Mouse (Mus musculus) right cerebral cortex, adult 18-20 months (tissue): ENCODE measurements around the gene Fign.
A peak's percentile ranks its signal among the peaks of the same experiment; 100 is the strongest.

Experiments used
- DNase-seq: peaks from one replicate; pipeline ENCODE4 v3.0.0; 2022; ENCODE audit warnings: mixed read lengths

The Fign gene

GRCm38 (mm10) chr2:64097937-64098617 lies at the start of gene Fign:
TSS of gene Fign (minus strand) at chr2:64098038.
- peak; percentile 79 for DNase-seq

- no peak for DNase-seq
Measured at GRCm38 (mm10) chr2:64133597-64133996, 35.8 kb upstream of the Fign start.

GRCm38 (mm10) chr2:64120495-64120894 lies 22.7 kb upstream of the Fign start:
- no peak for DNase-seq

GRCm38 (mm10) chr2:64116613-64117012 lies 18.8 kb upstream of the Fign start:
- no peak for DNase-seq

- DNase-seq, result no peak
Measured at GRCm38 (mm10) chr2:64111133-64111532, 13.3 kb upstream of the Fign start.

GRCm38 (mm10) chr2:64109860-64110259 lies 12.0 kb upstream of the Fign start:
- no peak for DNase-seq

- DNase-seq, result no peak
Measured at GRCm38 (mm10) chr2:64108040-64108439, 10.2 kb upstream of the Fign start.

- DNase-seq, result no peak
Measured at GRCm38 (mm10) chr2:64098618-64099320, 931 bp upstream of the Fign start.

- DNase-seq, result no peak
Measured at GRCm38 (mm10) chr2:64096721-64097411, 972 bp downstream of the Fign start.

- no peak for DNase-seq
Measured at GRCm38 (mm10) chr2:64096176-64096575, 1.7 kb downstream of the Fign start.

GRCm38 (mm10) chr2:64095561-64095960 lies 2.3 kb downstream of the Fign start:
- no peak for DNase-seq

- no peak for DNase-seq
Measured at GRCm38 (mm10) chr2:64093087-64093486, 4.8 kb downstream of the Fign start.

GRCm38 (mm10) chr2:64083853-64084427 lies 13.9 kb downstream of the Fign start:
- DNase-seq, result no peak

- DNase-seq, result no peak
Measured at GRCm38 (mm10) chr2:64079765-64080164, 18.1 kb downstream of the Fign start.

GRCm38 (mm10) chr2:64078551-64078950 lies 19.3 kb downstream of the Fign start:
- DNase-seq, result no peak

- no peak for DNase-seq
Measured at GRCm38 (mm10) chr2:64077846-64078245, 20.0 kb downstream of the Fign start.

- no peak for DNase-seq
Measured at GRCm38 (mm10) chr2:64075873-64076272, 22.0 kb downstream of the Fign start.

- no peak for DNase-seq
Measured at GRCm38 (mm10) chr2:64074602-64075389, 23.0 kb downstream of the Fign start.

- DNase-seq, result no peak
Measured at GRCm38 (mm10) chr2:64072158-64072557, 25.7 kb downstream of the Fign start.

GRCm38 (mm10) chr2:64069950-64070695 lies 27.7 kb downstream of the Fign start:
- DNase-seq, result no peak

GRCm38 (mm10) chr2:64065511-64065910 lies 32.3 kb downstream of the Fign start:
- DNase-seq, result no peak

- DNase-seq, result no peak
Measured at GRCm38 (mm10) chr2:64059477-64059876, 38.4 kb downstream of the Fign start.
